Mouse (Mus musculus) adrenal gland, adult 18-20 months (tissue): ENCODE data around the gene Ggt5. TPM values are rescaled to one million over a fixed set of nuclear protein-coding genes. Genes with fewer than 3 reads are reported as not detected.

Experiments
- DNase-seq, 2 experiments: peaks; one replicate each; pipeline ENCODE4 v3.0.0; 2021 to 2022; ENCODE audit warnings: low spot score in 2 of 2
- total RNA-seq, 2 experiments: library from RNA; stranded (reverse); gene quantifications; 1 replicate in 1 of 2; 2 replicates in 1 of 2; pipeline ENCODE4 v1.2.3; 2021

The Ggt5 gene
- total RNA-seq, 2 experiments from 2014 or later: 3.7 to 5.2 TPM

DNA sequence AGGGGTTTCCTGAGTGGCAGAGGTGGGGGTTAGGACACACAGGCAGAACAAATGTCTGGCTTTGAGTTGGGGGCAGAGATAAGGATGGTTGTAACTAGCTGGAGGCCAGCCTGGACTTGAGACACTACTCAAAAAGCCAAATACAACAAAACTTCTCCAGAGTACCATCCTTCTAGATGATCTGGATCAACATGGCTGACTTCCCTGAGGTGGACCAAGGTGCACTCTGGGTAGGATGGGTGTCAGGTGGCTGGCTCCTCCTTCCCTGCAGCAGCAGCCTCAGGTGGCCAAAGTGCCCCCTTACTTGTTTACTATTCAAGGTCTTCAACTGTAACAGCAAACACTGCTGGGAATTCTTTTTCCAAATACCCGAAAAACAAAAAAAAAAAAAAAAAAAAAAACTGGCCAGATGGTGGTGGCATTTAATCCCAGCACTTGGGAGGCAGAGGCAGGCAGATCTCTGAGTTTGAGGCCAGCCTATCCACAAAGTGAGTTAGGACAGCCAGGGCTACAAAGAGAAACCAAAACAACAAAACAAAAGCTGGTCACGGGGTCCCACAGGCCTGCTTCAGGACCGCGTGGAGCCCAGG, 60.4 kb downstream of the Ggt5 start:
- no peak for DNase-seq

DNA sequence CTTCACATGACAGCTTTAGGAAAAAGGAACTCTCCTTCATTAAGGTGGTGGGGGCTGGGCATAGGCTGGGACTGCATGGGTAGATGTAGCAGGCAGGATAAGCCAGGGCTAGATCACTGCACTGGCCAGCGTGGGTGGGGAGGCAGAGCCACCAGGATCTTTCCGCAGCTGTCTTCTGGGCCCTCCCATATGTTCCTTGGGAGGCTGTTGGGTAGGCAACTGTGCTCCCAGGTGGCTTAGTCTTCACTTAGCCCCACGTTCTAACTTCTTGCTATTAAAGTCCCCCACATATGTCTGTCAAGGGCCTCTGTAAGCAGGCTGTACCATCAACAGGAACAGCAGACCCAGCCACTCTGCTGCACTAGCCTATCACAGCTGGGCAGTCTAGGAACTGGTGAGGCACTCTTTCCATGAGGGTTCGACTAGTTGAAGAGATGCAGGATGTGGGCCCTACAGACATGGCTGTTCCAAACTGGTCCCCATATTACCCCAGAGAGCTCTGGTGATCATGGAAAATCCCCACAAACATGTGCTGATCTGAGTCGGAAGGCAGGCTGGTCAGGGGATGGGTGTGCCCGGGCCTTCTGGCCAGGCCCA, 61.3 kb downstream of the Ggt5 start:
- no peak for DNase-seq

DNA sequence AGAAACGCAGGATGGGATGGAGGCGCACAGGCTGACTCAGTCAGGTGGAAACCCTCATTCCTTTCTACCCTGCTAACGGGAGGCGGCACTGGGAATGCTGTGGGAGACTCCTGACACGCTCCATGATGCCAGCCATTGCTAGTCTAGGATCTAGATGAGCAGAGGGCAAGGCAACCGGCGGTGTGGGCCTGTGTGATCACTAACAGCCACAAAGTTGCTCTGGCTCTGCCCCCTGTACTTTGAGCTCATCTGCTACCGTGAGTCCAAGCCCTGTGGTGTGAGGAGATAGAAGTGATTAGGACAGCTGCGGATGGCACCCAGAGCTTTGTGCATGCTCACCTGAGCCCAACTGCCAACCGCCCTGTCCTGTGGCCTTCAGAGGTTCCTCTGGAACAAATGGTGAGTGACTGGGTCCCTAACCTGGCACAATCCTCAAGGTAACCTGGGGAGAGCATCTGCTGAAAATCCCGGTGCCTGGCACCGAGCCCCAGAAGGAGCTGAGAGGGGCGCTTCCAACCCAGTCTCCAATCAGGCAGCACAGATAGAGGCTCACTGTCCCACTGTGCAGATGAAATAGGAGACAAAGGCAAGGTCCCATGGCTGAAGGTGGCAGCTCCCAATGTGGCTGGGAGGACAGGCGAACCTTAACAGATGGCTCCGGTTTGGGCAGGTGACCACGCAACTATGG, 62.4 kb downstream of the Ggt5 start:
- DNase-seq: no peak

DNA sequence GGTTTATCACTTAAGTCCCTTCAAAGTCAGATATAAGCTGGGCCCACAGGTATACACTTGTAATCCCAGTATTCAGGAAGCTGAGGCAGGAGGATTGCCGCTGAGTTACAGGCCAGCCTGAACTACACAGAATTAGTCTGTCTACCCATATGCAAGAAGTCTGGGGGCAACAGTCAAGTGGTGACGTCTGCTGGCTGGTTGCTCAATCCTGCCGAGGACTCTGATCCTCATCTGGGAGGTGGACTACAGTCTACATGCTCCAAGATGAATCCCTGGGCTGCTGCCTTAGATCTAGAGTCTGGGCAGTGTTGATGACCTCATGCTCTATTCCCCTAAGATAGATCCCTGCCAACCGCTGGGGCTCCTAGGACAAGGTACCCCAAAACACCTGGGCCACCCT, 64.9 kb downstream of the Ggt5 start:
- no peak for DNase-seq

DNA sequence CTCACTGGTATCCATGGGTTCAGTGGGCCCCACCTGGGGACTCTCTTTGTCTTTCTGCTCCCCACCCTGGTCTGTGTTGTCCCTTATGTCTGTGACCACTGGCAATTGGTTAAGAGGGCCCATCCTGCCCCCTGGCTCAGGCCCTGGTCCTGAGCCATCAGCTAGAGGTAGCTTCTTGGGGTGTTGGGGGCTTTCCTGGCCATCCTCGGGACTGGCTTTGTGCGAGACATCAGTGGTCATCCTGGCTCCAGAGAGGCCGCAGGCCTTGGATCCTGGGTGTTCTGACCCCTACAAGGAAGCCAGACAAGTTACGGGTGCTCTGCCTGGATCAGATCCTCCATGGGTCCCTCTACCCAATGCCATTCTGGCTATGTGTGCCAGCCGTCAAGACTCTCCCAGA, 68.0 kb downstream of the Ggt5 start:
- DNase-seq: no peak

DNA sequence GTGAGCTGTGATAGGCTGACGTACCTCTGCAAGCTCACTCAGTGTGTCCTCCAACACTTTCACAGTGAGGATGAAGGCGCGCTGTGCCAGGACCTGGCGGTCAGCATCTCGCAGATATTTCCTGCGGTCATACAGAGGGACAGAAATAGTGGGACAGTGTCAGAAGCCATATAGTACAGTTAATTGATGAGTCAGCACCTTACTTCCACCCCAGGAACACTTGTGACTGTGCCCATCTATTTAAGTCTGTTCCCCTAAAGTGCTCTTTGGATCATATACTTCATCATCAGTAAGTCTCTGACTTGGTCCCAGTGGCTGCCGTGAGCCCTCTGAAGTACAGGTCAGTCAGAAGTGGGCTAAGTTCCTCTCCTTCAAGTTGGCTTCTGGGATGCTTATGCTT, 68.6 kb downstream of the Ggt5 start:
- DNase-seq: no peak

DNA sequence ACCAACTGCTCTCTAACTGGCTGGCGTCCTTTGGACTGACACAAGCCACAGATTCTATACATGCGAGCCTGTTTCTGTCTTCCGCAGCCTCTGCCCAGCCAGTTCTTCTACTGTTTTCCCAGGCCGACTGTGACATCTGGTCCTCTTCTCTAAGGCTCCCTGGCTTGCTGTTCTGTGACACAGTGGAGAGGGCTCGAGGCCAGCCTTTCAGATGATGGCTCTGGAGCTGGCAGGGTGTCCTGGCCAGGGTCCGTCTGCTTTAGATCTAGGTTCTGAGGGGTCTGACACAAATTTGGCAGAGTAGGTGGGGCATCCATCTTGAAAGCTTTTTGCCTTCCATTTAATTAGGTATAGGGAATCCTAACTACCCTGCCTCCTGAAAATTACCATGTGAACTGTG, 72.2 kb downstream of the Ggt5 start:
- no peak for DNase-seq

DNA sequence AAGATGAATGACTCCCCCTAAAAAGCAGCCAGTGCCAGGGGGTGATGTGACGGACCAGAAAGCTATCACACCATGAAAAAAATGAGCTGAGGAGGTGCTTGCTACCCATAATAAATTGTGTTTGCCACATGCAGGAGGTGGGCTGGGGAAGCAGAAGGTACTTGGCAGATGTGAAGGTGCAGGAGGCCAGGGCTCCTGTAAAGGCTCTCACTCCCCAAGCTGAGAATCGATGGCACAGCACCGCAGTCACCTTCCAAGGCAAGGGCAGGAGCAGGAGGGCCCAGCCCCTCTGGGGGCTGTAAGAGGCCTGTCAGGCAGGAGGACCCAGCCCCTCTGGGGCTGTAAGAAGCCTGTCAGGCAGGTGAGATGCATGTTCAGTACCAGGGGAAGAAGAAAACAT, 72.7 kb downstream of the Ggt5 start:
- no peak for DNase-seq

DNA sequence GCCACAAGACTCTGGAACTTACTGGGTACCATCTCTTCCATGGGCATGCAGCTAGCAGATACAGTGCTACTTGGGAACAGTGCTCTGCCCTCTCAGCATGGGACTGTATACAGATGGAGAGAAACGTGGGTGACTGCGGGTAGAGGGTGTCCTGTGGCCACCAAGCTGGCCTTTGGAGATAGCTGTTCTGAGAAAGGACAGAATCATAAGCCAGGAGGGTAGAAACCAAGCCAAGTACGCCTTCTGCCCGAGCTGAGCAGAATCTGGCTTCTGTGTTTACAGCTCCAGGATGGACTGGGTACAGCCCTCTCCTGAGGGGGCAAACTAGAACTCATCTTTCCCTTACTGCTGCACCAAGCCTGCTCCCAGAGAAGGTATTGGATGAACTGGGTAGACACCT, 73.4 kb downstream of the Ggt5 start:
- DNase-seq: no peak

DNA sequence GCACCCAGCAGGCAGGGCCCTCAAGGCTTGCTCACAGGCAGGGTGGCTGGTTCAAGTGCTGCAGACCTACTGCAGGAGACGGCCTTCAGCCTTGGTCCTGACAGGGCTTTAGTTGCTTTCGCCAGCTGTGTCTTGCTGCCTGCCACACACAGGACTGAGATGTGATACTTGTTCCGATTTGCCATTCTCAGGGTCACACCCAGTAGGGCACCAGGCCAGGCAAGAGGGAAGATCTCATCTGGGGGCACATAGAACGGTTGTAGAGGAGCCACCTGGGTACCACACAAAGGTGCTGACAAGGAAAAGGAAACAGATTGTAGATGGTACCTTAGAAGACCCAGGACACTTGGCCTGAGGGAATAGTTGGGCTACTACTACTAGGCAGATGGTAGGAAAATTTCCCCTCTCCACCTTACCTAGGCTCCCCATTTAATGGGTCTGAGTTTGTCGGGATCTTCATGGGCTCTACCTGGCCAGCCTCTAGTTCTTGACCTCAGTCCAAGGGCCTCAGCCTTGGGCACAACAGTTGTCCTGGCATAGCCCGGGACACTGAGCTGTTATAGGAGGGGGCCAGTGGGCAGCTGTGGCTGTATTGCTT, 75.6 kb downstream of the Ggt5 start:
- no peak for DNase-seq

DNA sequence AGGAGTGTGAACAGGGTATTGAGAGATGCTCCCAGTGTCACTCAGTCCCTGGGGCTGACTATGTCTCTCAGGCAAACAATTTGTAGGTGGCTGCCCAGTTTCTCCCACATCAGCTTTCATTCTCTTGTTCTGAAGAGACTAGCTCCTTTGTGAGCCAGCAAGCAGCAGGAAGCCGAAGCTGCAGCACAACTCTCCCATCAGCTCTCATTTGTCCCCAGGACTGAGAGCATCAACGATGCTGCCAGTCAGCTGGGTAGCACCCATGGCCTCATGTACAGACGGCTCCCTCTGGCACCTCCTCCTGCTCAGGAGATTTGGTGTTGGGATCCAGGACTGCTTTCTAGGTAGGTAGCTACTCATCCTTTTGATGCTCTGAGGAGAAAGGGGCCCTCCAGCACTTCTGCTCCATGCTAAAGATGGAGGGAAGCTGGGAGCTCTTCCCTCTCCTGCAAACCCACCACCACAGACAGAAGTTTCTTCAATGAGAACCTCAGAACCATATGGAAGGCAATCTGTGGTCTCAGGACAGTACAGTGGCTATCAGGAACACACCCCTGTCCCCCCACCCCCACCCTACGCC, 77.4 kb downstream of the Ggt5 start:
- no peak for DNase-seq

Other genes with a start within 250 kb of the Ggt5 start
- gene Upb1, start 188.2 kb upstream of the Ggt5 start, total RNA-seq: 1 to 10 TPM; 1.1 to 1.5 TPM
- 10 to 100 TPM; 86.1 to 87.1 TPM for gene Snrpd3, start 71.8 kb upstream of the Ggt5 start, total RNA-seq
- gene Gucd1, start 71.4 kb upstream of the Ggt5 start, total RNA-seq: 10 to 100 TPM; 28.7 to 39.0 TPM
- gene Lrrc75b, start 29.0 kb upstream of the Ggt5 start, total RNA-seq: under 1 TPM; 0.32 to 0.40 TPM
- gene Ggt1, start 27.7 kb upstream of the Ggt5 start, total RNA-seq: 1 to 10 TPM in 1 of 2 experiments, not detected in 1; 1.2 TPM
- gene Susd2, start 54.7 kb downstream of the Ggt5 start, total RNA-seq: 10 to 100 TPM; 10.4 to 10.7 TPM
- gene Cabin1, start 175.0 kb downstream of the Ggt5 start, total RNA-seq: 10 to 100 TPM; 25.8 to 32.3 TPM
- gene Ddt, start 184.1 kb downstream of the Ggt5 start, total RNA-seq: 100 to 1,000 TPM; 137 to 153 TPM
- gene Gm20441, start 191.6 kb downstream of the Ggt5 start, total RNA-seq: not detected
- gene Gstt3, start 192.1 kb downstream of the Ggt5 start, total RNA-seq: 10 to 100 TPM; 19.5 to 30.6 TPM
- gene Gstt1, start 209.2 kb downstream of the Ggt5 start, total RNA-seq: 10 to 100 TPM; 57.9 to 82.4 TPM
- not detected for gene Gstt4, start 233.2 kb downstream of the Ggt5 start, total RNA-seq
- 10 to 100 TPM; 25.5 to 31.1 TPM for gene Gstt2, start 248.1 kb downstream of the Ggt5 start, total RNA-seq